Mouse (Mus musculus): ENCODE results near the gene Numbl. TPM values are rescaled to one million over a fixed set of nuclear protein-coding genes. Genes with fewer than 3 reads are reported as not detected.

The Numbl gene
- polyA plus RNA-seq, 1 experiment from 2014 or later, result 33.7 TPM

DNA sequence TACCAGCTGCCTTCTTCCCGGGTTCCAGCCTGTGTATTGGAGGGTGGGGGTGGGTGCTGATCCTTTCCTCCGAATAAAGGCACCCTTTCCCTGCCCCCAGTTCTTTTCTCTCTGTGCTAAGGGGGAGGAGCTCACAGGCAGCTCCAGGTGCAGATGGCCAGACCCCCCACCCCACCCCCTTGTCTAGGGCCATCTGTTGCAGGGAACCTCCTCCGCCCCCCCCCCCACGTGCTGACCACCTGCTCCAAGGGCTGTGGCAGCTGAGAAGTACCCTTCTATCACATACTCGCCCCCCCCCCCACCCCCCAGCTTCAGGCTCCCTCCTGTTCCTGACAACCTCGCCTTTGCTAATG, 405 bp upstream of the Numbl start:
- WGBS, result 0% methylated on average over 6 of the region's 6 CpGs
- H3K4me3 ChIP-seq (replicated peaks; ENCODE audit: low read depth, low read length), result peak overlapping the region; percentile 84
- peak overlapping the region; percentile 94 for H3K27ac ChIP-seq (replicated peaks; ENCODE audit: low read depth, low read length)
- peak; percentile 58 for DNase-seq
- no peak overlapping the region; the same call in 1 of the 2 replicates for H3K9ac ChIP-seq (replicated peaks; ENCODE audit: low read length)
- peaks cover 18% of the 10 kb centered on the region for H3K36me3 ChIP-seq (ENCODE audit: control insufficient read depth, insufficient read depth, low read length)
- peaks cover 31% of the 10 kb centered on the region for H3K4me1 ChIP-seq (ENCODE audit: control insufficient read depth, insufficient read depth, low read length)
- H3K4me2 ChIP-seq (ENCODE audit: low read length), result peak overlapping the region; percentile 83
- H3K9me3 ChIP-seq (ENCODE audit: control insufficient read depth, low read length), result no peaks in the 10 kb centered on the region
- ATAC-seq (ENCODE audit: low FRiP score, low TSS enrichment), result peak; percentile 12
- no peaks in the 10 kb centered on the region for H3K27me3 ChIP-seq (ENCODE audit: control insufficient read depth, insufficient read depth, low read length)

DNA sequence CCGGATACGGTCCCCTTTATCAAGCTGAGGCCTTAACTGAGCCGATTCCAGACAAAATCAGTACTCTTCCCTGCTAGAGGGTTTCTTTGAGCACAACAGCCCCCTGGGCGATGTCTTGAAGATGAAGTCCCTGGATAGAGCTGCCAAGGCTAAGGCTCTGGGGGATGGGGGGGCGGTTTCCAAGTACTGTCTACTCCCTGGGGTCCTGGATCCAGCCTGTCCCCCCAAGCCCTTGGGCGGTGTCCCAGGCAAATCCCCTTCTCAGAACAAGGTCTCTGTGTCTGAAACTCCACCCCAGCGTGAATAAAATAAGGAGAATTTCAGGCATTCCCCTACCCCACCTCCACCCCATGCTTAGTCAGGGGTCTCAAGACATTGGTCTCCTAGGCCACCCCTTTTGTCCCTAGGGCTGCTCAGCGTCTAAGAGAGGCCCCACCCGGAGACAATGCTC, 1.1 kb downstream of the Numbl start:
- 3% methylated on average over 9 of the region's 9 CpGs for WGBS

DNA sequence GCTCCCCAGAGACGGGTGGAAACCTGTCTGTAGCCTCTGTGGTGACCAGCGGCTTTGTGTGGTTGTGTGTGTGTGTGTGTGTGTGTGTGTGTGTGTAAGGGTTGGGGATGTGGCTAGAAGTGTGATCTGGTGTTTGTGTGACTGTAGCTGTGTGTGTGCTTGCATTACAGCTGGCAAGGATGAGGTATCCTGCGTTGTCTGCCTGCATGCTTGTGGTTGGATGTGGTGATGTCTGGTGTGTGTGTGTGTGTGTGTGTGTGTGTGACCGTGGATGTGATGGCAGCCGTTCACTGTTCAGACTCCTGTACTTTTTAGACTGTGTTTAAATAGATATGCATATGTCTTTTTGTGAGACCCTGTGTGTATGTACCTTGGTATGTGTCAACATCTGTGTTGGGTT, 1.5 kb downstream of the Numbl start:
- H3K4me3 ChIP-seq (replicated peaks; ENCODE audit: low read depth, low read length), result peak overlapping the region; percentile 84
- H3K4me1 ChIP-seq (ENCODE audit: control insufficient read depth, insufficient read depth, low read length), result peaks cover 31% of the 10 kb centered on the region
- no peaks in the 10 kb centered on the region for H3K27me3 ChIP-seq (ENCODE audit: control insufficient read depth, insufficient read depth, low read length)
- no peaks in the 10 kb centered on the region for H3K9me3 ChIP-seq (ENCODE audit: control insufficient read depth, low read length)
- WGBS, result 20% methylated on average over 5 of the region's 5 CpGs
- peak overlapping the region; percentile 94 for H3K27ac ChIP-seq (replicated peaks; ENCODE audit: low read depth, low read length)
- peaks cover 30% of the 10 kb centered on the region for H3K36me3 ChIP-seq (ENCODE audit: control insufficient read depth, insufficient read depth, low read length)
- H3K9ac ChIP-seq (replicated peaks; ENCODE audit: low read length), result peak overlapping the region; percentile 95
- DNase-seq (peak; percentile 61), ATAC-seq (ENCODE audit: low FRiP score, low TSS enrichment) (no peak)
- H3K4me2 ChIP-seq (ENCODE audit: low read length), result peak overlapping the region; percentile 83

More for the DNA sequence above, 1.1 kb downstream of the Numbl start:
- DNase-seq (peak; percentile 65), ATAC-seq (ENCODE audit: low FRiP score, low TSS enrichment) (no peak)
- Histone ChIP-seq H3K4me3 (replicated peaks; ENCODE audit: low read depth, low read length) (peak overlapping the region; percentile 84), H3K27me3 (ENCODE audit: control insufficient read depth, insufficient read depth, low read length) (no peaks in the 10 kb centered on the region), H3K4me1 (ENCODE audit: control insufficient read depth, insufficient read depth, low read length) (peaks cover 31% of the 10 kb centered on the region), H3K4me2 (ENCODE audit: low read length) (peak overlapping the region; percentile 83), H3K27ac (replicated peaks; ENCODE audit: low read depth, low read length) (peak overlapping the region; percentile 94), H3K36me3 (ENCODE audit: control insufficient read depth, insufficient read depth, low read length) (peaks cover 29% of the 10 kb centered on the region), H3K9me3 (ENCODE audit: control insufficient read depth, low read length) (no peaks in the 10 kb centered on the region), H3K9ac (replicated peaks; ENCODE audit: low read length) (peak overlapping the region; percentile 95)

DNA sequence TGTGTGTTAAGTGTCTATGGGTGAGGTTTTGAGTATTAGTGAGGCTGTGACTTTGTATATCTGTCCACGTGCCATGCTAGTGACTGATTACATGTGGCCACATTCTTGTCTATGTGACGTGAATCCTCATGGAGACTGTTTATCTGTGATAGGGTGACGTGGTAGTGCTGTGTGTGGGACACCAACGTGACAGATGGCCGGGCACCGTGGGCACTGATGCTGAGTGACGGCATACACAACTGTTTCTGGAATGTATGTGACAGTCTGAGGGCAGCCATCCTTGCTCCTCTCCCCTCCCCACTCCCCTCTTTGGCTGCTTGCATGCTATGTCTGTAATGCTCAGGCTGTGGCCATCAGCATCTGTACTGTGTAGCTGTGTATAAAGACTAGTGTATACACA, 2.6 kb downstream of the Numbl start:
- H3K9ac ChIP-seq (replicated peaks; ENCODE audit: low read length), result 0 out of 2 replicates have a peak overlapping the region, but pooled peaks have one; percentile 95
- WGBS, result 59% methylated on average over 7 of the region's 7 CpGs

GRCm38 (mm10) chr7:27261888-27262287, 3.7 kb downstream of the Numbl start:
- no peak overlapping the region for H3K27ac ChIP-seq (replicated peaks; ENCODE audit: low read depth, low read length)
- H3K27me3 ChIP-seq (ENCODE audit: control insufficient read depth, insufficient read depth, low read length), result no peaks in the 10 kb centered on the region
- 69% methylated on average over 6 of the region's 6 CpGs for WGBS
- ATAC-seq (ENCODE audit: low FRiP score, low TSS enrichment) (no peak), DNase-seq (no peak)
- no peak overlapping the region for H3K4me2 ChIP-seq (ENCODE audit: low read length)
- peaks cover 31% of the 10 kb centered on the region for H3K4me1 ChIP-seq (ENCODE audit: control insufficient read depth, insufficient read depth, low read length)
- H3K4me3 ChIP-seq (replicated peaks; ENCODE audit: low read depth, low read length), result no peak overlapping the region
- no peak overlapping the region for H3K9ac ChIP-seq (replicated peaks; ENCODE audit: low read length)
- H3K36me3 ChIP-seq (ENCODE audit: control insufficient read depth, insufficient read depth, low read length), result peaks cover 50% of the 10 kb centered on the region
- no peaks in the 10 kb centered on the region for H3K9me3 ChIP-seq (ENCODE audit: control insufficient read depth, low read length)

More for the DNA sequence above, 2.6 kb downstream of the Numbl start:
- H3K27ac ChIP-seq (replicated peaks; ENCODE audit: low read depth, low read length), result 0 out of 2 replicates have a peak overlapping the region, but pooled peaks have one; percentile 94
- peaks cover 40% of the 10 kb centered on the region for H3K36me3 ChIP-seq (ENCODE audit: control insufficient read depth, insufficient read depth, low read length)
- no peak for ATAC-seq (ENCODE audit: low FRiP score, low TSS enrichment)
- H3K9me3 ChIP-seq (ENCODE audit: control insufficient read depth, low read length), result no peaks in the 10 kb centered on the region
- peaks cover 31% of the 10 kb centered on the region for H3K4me1 ChIP-seq (ENCODE audit: control insufficient read depth, insufficient read depth, low read length)
- H3K27me3 ChIP-seq (ENCODE audit: control insufficient read depth, insufficient read depth, low read length), result no peaks in the 10 kb centered on the region
- DNase-seq, result no peak
- H3K4me2 ChIP-seq (ENCODE audit: low read length), result peak overlapping the region; percentile 83
- peak overlapping the region; percentile 84 for H3K4me3 ChIP-seq (replicated peaks; ENCODE audit: low read depth, low read length)

DNA sequence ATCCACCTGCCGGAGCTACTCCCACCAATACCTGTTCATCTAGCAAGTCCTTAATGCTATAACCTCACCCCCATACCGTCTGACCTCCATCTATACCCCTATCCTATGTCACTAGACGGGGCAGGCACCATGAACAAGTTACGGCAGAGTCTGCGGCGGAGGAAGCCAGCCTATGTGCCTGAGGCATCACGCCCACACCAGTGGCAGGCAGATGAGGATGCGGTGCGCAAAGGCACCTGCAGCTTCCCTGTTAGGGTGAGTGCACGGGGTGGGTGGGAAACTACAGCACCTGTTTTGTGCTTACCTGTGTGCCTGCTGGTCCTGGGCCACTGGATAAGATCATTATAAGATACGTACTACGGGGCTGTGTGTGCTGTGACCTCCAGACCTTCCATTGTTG, 6.5 kb downstream of the Numbl start:
- Histone ChIP-seq H3K36me3 (ENCODE audit: control insufficient read depth, insufficient read depth, low read length) (peaks cover 77% of the 10 kb centered on the region), H3K4me3 (replicated peaks; ENCODE audit: low read depth, low read length) (no peak overlapping the region)

GRCm38 (mm10) chr7:27266515-27267128, 8.4 kb downstream of the Numbl start:
- no peak for DNase-seq
- Histone ChIP-seq H3K4me3 (replicated peaks; ENCODE audit: low read depth, low read length) (no peak overlapping the region), H3K4me2 (ENCODE audit: low read length) (no peak overlapping the region), H3K27me3 (ENCODE audit: control insufficient read depth, insufficient read depth, low read length) (no peaks in the 10 kb centered on the region), H3K27ac (replicated peaks; ENCODE audit: low read depth, low read length) (no peak overlapping the region), H3K9me3 (ENCODE audit: control insufficient read depth, low read length) (no peaks in the 10 kb centered on the region), H3K9ac (replicated peaks; ENCODE audit: low read length) (no peak overlapping the region), H3K4me1 (ENCODE audit: control insufficient read depth, insufficient read depth, low read length) (peaks cover 4% of the 10 kb centered on the region; the same call in 1 of the 2 replicates), H3K36me3 (ENCODE audit: control insufficient read depth, insufficient read depth, low read length) (peaks cover 96% of the 10 kb centered on the region)
- no peak for ATAC-seq (ENCODE audit: low FRiP score, low TSS enrichment)
- 80% methylated on average over 20 of the region's 20 CpGs for WGBS

More for the DNA sequence above, 6.5 kb downstream of the Numbl start:
- 92% methylated on average over 12 of the region's 12 CpGs for WGBS
- peaks cover 21% of the 10 kb centered on the region for H3K4me1 ChIP-seq (ENCODE audit: control insufficient read depth, insufficient read depth, low read length)
- DNase-seq (no peak), ATAC-seq (ENCODE audit: low FRiP score, low TSS enrichment) (no peak)
- no peak overlapping the region for H3K9ac ChIP-seq (replicated peaks; ENCODE audit: low read length)
- H3K27ac ChIP-seq (replicated peaks; ENCODE audit: low read depth, low read length), result no peak overlapping the region
- no peak overlapping the region for H3K4me2 ChIP-seq (ENCODE audit: low read length)
- no peaks in the 10 kb centered on the region for H3K27me3 ChIP-seq (ENCODE audit: control insufficient read depth, insufficient read depth, low read length)
- H3K9me3 ChIP-seq (ENCODE audit: control insufficient read depth, low read length), result no peaks in the 10 kb centered on the region

GRCm38 (mm10) chr7:27271423-27271822, 13.2 kb downstream of the Numbl start:
- no peak overlapping the region for H3K27ac ChIP-seq (replicated peaks; ENCODE audit: low read depth, low read length)
- no peaks in the 10 kb centered on the region for H3K9me3 ChIP-seq (ENCODE audit: control insufficient read depth, low read length)
- H3K4me2 ChIP-seq (ENCODE audit: low read length), result no peak overlapping the region
- no peaks in the 10 kb centered on the region for H3K27me3 ChIP-seq (ENCODE audit: control insufficient read depth, insufficient read depth, low read length)
- no peak overlapping the region for H3K9ac ChIP-seq (replicated peaks; ENCODE audit: low read length)
- ATAC-seq (ENCODE audit: low FRiP score, low TSS enrichment) (no peak), DNase-seq (no peak)
- H3K4me3 ChIP-seq (replicated peaks; ENCODE audit: low read depth, low read length), result no peak overlapping the region
- 89% methylated on average over 8 of the region's 8 CpGs for WGBS
- H3K4me1 ChIP-seq (ENCODE audit: control insufficient read depth, insufficient read depth, low read length), result no peaks in the 10 kb centered on the region
- H3K36me3 ChIP-seq (ENCODE audit: control insufficient read depth, insufficient read depth, low read length), result peaks cover 94% of the 10 kb centered on the region

DNA sequence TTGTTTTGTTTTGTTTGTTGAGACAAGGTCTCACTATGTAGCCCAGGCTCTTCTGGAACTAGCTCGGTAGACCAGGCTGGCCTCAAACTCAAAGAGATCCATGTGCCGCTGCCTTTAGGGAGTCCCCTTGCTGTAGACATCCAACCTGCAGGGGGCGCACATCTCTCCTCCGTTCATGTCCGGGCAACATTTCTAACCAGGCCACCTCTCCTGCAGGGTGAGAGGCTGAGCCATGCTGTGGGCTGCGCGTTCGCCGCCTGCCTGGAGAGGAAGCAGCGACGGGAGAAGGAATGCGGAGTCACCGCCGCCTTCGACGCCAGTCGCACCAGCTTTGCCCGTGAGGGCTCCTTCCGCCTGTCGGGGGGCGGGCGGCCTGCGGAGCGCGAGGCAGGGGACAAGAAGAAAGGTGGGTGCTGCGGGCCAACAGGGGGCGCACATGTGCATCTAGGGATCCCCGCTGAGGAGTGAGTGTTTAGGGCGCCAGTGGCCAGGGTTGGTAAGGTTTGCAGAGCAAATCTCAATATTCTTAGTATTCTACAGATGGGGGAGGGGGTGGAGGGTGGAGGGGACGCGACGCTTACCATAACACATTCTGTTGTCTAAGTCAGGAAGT, 15.6 kb downstream of the Numbl start:
- Histone ChIP-seq H3K9me3 (ENCODE audit: control insufficient read depth, low read length) (no peaks in the 10 kb centered on the region), H3K27ac (replicated peaks; ENCODE audit: low read depth, low read length) (no peak overlapping the region), H3K4me2 (ENCODE audit: low read length) (no peak overlapping the region), H3K36me3 (ENCODE audit: control insufficient read depth, insufficient read depth, low read length) (peaks cover 96% of the 10 kb centered on the region), H3K27me3 (ENCODE audit: control insufficient read depth, insufficient read depth, low read length) (no peaks in the 10 kb centered on the region), H3K4me1 (ENCODE audit: control insufficient read depth, insufficient read depth, low read length) (no peaks in the 10 kb centered on the region), H3K4me3 (replicated peaks; ENCODE audit: low read depth, low read length) (no peak overlapping the region), H3K9ac (replicated peaks; ENCODE audit: low read length) (no peak overlapping the region)
- WGBS, result 58% methylated on average over 32 of the region's 32 CpGs
- ATAC-seq (ENCODE audit: low FRiP score, low TSS enrichment) (no peak), DNase-seq (peak; percentile 50)
